Mouse (Mus musculus) midbrain, embryonic 13.5 days (tissue): Measurements from ENCODE around the gene Nt5c2. TPM values are rescaled to one million over a fixed set of nuclear protein-coding genes. Genes with fewer than 3 reads are reported as not detected.
A peak's percentile ranks its signal among the peaks of the same experiment; 100 is the strongest.

Experiments
- ATAC-seq: fragments of 200-750 bp; cut with Nextera tagmentation; 2 replicates; pipeline ENCODE4 v1.8.0; 2017; ENCODE audit warnings: mild to moderate bottlenecking, moderate TSS enrichment, moderate library complexity
- H3K27ac ChIP-seq: fragments of 300-500 bp; sonication (generic); 2 replicates; pipeline ENCODE4 v1.5.1; 2015; ENCODE audit warnings: inconsistent platforms, mild to moderate bottlenecking, moderate library complexity
- H3K27me3 ChIP-seq: fragments of 300-500 bp; sonication (generic); 2 replicates; pipeline ENCODE4 v1.6.1; 2015; ENCODE audit warnings: mild to moderate bottlenecking, inconsistent platforms
- H3K36me3 ChIP-seq: fragments of 300-500 bp; sonication (generic); 2 replicates; pipeline ENCODE4 v1.6.1; 2015; ENCODE audit warnings: mild to moderate bottlenecking, inconsistent platforms
- H3K4me1 ChIP-seq: fragments of 300-500 bp; sonication (generic); replicated peaks from 2 replicates; pipeline ENCODE4 v1.6.1; 2015; ENCODE audit warnings: inconsistent platforms
- H3K4me2 ChIP-seq: fragments of 300-500 bp; sonication (generic); replicated peaks from 2 replicates; pipeline ENCODE4 v1.6.1; 2015; ENCODE audit warnings: moderate library complexity, mild to moderate bottlenecking, inconsistent platforms
- H3K4me3 ChIP-seq: fragments of 300-500 bp; sonication (generic); replicated peaks from 2 replicates; pipeline ENCODE4 v1.5.1; 2015; ENCODE audit warnings: mild to moderate bottlenecking, inconsistent platforms
- H3K9ac ChIP-seq: fragments of 300-500 bp; sonication (generic); replicated peaks from 2 replicates; pipeline ENCODE4 v1.6.1; 2015; ENCODE audit warnings: mild to moderate bottlenecking, inconsistent platforms
- H3K9me3 ChIP-seq: fragments of 300-500 bp; sonication (generic); 2 replicates; pipeline ENCODE4 v1.6.1; 2016; ENCODE audit warnings: mild to moderate bottlenecking, inconsistent platforms
- WGBS: fragments of 180-500 bp; shearing (Covaris S2); methylation state at CpG from one replicate; pipeline ENCODE4 v1.1.7; 2015; 5-methylcytosine and 5-hydroxymethylcytosine counted together
- polyA plus RNA-seq: library from polyadenylated mRNA; unstranded; fragments of >200 nt; fragmentation: Nextera tagmentation; extraction: Ambion mirVana; gene quantifications from 2 replicates; pipeline ENCODE4 v1.2.1, GENCODE M21; 2015

Gene Nt5c2
- polyA plus RNA-seq, 1 experiment from 2014 or later, result 97.2 TPM

DNA sequence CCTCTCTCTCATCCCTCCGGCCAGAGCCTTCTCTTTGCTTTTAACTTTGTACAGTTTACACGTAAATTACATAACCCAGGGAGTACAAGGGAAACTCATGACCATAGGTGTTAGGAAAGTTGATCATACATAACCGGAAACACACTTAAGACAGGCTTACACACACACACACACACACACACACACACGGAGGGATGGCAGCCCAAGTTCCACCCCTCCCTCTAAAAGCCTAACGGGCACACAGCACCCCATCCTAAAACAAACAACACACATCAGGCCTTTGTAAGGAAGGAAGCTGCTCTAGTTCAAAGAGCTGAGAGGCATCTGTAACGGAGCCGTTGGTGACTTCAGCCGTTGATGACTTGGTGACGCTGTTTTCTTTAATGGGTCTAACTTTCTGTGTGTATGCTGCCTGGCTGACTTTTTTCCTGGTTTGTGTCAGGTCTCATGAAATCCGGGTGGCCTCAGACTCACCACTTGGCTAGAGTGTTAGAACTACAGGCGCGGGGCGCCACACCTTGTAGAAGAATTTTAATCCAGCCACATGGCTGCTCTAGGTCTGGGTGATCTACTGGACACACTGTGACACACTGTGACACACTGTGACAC is 44.7 kb downstream of the Nt5c2 start:
- 61% methylated on average over 13 of the region's 13 CpGs for WGBS
- no peak overlapping the region for H3K4me2 ChIP-seq
- peak; percentile 28; the same call in 1 of the 2 replicates for ATAC-seq
- no peaks in the 10 kb centered on the region for H3K27me3 ChIP-seq
- no peak overlapping the region for H3K4me3 ChIP-seq
- H3K36me3 ChIP-seq, result no peaks in the 10 kb centered on the region
- peaks cover 30% of the 10 kb centered on the region for H3K4me1 ChIP-seq
- H3K9ac ChIP-seq, result no peak overlapping the region
- no peaks in the 10 kb centered on the region for H3K9me3 ChIP-seq
- H3K27ac ChIP-seq, result peak overlapping the region; percentile 94

DNA sequence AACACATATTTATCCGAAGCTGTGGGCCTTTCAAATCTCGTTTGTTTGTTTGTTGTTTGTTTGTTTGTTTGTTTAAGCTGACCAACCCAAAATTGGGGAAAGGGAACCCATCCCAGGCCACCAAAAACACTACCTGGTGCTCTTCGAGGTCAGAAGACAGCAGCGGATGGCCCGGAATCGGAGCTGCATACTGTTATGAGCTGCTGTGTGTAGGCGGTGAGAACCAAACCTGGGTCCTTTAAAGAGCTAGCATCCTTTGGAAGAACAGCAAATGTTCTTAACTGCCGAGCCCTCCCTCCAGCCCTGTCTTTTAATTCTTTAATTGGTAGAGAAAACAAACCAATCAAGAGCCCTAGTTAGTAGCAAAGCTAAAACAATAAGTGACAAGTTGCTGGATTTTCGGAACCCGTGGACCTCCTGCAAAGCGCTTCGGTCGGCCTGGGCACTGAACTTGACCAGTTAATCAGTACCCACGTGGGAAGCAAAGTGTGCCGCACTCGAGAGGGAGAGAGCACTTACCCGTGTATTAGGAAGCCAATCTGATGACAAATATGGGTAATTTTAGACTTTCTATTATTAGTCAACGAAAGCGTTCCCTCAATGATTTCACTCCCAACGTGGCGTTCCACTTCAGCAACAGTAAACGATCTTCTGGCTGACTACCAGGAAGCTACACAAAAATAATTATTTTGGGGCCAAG is 45.5 kb downstream of the Nt5c2 start:
- no peak overlapping the region for H3K4me2 ChIP-seq
- no peak for ATAC-seq
- no peak overlapping the region for H3K4me3 ChIP-seq
- WGBS, result 84% methylated on average over 22 of the region's 22 CpGs
- no peak overlapping the region for H3K27ac ChIP-seq
- peaks cover 30% of the 10 kb centered on the region for H3K4me1 ChIP-seq
- no peaks in the 10 kb centered on the region for H3K36me3 ChIP-seq
- no peaks in the 10 kb centered on the region for H3K9me3 ChIP-seq
- no peaks in the 10 kb centered on the region for H3K27me3 ChIP-seq
- H3K9ac ChIP-seq, result no peak overlapping the region

DNA sequence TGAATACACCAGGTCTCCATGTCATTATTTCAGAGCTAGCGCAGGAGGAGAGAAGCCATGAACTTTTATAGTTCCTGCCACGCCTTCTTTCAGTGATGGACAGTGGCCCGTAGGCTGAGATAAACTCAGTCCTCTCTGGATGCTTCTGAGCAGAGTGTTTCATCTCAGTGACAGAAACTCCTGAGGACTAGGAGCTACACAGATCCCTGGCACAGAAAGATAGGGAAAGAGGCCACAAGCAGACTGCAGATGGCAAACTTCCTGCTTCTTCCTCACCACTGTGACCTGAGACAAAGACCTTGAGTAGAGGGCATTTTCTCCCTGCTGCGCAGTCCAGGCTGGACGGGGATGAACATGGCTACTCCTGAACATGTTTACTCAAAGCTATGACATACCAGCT is 46.1 kb downstream of the Nt5c2 start:
- H3K27me3 ChIP-seq, result no peaks in the 10 kb centered on the region
- H3K36me3 ChIP-seq, result no peaks in the 10 kb centered on the region
- ATAC-seq, result no peak
- WGBS, result 90% methylated on average over 5 of the region's 5 CpGs
- no peaks in the 10 kb centered on the region for H3K9me3 ChIP-seq
- H3K4me3 ChIP-seq, result no peak overlapping the region
- H3K27ac ChIP-seq, result no peak overlapping the region
- H3K9ac ChIP-seq, result no peak overlapping the region
- H3K4me2 ChIP-seq, result no peak overlapping the region
- H3K4me1 ChIP-seq, result peaks cover 30% of the 10 kb centered on the region

DNA sequence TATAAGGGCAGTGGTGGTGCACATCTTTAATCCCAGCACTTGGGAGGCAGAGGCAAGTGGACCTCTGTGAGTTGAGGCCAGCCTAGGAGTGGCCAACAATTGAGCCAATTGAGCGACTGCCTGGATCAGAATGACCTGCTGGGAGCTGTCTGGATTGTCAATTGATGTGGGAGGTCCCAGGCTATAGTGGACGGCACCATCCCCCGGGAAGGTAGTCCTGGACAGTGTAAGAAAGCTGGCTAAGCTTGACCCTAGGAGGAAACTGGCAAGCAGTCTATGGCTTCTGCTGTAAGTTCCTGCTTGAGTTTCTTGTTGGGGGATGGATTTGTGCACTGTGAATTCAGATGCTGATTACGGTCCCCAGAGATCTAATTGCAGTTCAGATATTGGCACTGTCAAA is 47.1 kb downstream of the Nt5c2 start:
- Histone ChIP-seq H3K4me1 (peaks cover 30% of the 10 kb centered on the region), H3K9ac (no peak overlapping the region), H3K27ac (no peak overlapping the region), H3K9me3 (no peaks in the 10 kb centered on the region), H3K27me3 (no peaks in the 10 kb centered on the region), H3K36me3 (no peaks in the 10 kb centered on the region), H3K4me3 (no peak overlapping the region), H3K4me2 (no peak overlapping the region)
- WGBS, result 42% methylated on average over 4 of the region's 4 CpGs
- no peak for ATAC-seq

DNA sequence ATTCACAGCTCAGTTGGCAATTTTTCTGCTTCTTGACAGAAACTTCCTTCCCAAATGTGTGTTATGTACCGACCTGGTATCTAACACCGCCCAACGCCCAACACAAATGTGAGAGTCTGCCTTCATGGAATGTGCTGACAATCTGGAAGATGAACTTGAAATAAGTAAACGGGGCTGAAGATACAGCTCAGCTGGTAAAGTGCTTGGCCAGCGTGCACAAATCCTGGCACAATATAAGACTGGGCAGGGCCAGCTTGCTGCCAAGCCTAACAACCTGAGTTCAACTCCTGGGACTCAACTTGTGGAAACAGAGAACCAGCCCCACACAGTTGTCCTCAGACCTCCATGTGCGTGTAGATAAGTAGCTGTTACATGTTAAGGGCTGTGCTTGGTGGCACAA is 48.6 kb downstream of the Nt5c2 start:
- no peak overlapping the region for H3K27ac ChIP-seq
- ATAC-seq, result no peak
- H3K4me2 ChIP-seq, result no peak overlapping the region
- H3K9me3 ChIP-seq, result no peaks in the 10 kb centered on the region
- no peaks in the 10 kb centered on the region for H3K36me3 ChIP-seq
- H3K4me3 ChIP-seq, result no peak overlapping the region
- H3K9ac ChIP-seq, result no peak overlapping the region
- H3K4me1 ChIP-seq, result peaks cover 22% of the 10 kb centered on the region
- no peaks in the 10 kb centered on the region for H3K27me3 ChIP-seq
- 92% methylated on average over 6 of the region's 6 CpGs for WGBS

DNA sequence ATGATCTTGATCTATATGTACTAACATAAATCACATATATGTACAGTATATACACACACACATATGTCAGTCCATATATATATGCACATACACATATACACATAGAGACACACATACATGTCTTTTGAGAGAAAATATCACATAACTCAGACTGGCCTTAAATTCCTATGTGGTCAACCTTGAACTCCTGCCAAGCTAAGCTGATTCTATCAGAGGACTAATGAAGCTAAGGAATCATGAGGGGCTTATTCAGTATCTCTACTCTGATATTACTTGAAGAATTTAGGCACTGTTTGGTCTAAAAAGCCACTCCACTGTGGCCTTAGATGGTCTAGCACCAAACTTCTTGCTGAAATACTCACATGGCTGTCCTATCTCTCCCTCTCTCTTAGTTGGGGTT is 49.5 kb downstream of the Nt5c2 start:
- Histone ChIP-seq H3K36me3 (no peaks in the 10 kb centered on the region), H3K4me1 (peaks cover 19% of the 10 kb centered on the region), H3K4me3 (no peak overlapping the region), H3K9ac (no peak overlapping the region), H3K4me2 (no peak overlapping the region), H3K27me3 (no peaks in the 10 kb centered on the region), H3K27ac (no peak overlapping the region), H3K9me3 (no peaks in the 10 kb centered on the region)
- no peak for ATAC-seq

DNA sequence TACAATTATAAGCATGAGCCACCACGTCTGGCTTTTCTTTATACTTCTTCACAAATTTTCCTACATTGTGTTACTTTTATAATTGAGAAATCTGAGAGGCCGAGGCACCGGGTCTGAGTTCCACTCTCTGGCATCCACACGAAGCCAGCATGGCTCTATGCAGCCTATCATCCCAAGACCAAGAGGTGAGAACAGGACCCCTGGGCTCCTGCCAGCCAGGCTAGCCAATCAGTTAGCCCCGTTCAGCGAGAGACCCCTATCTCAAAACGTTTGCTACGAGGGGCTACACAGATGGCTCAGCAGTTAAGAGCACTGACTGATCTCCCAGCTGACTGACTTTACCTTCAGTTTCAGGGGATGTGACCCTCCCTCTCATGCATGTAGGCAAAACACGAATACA is 50.6 kb downstream of the Nt5c2 start:
- peaks cover 26% of the 10 kb centered on the region for H3K4me1 ChIP-seq
- H3K27ac ChIP-seq, result no peak overlapping the region
- no peaks in the 10 kb centered on the region for H3K9me3 ChIP-seq
- no peak overlapping the region for H3K4me3 ChIP-seq
- no peaks in the 10 kb centered on the region for H3K27me3 ChIP-seq
- ATAC-seq, result no peak
- no peak overlapping the region for H3K9ac ChIP-seq
- H3K4me2 ChIP-seq, result no peak overlapping the region
- H3K36me3 ChIP-seq, result no peaks in the 10 kb centered on the region
- WGBS, result 71% methylated on average over 9 of the region's 9 CpGs

DNA sequence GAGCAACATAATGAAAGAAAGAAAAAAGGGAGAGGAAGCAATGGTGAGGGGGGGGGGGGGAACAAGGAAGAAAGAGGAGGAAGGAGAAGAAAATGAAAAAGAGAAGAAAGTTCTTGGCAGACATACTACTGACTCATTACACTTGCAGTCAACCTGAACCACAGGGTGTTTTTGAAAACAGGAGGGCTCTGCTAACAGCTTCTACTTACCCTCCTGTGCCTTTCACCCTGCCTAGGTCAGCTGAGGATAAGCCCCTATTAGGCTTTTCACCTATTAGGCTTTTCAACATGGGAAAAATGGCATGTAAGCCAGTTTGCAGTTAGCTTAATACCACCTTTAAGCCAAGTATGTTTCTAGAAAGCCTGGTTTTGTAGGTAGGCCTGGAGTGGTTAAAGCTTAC is 51.5 kb downstream of the Nt5c2 start:
- Histone ChIP-seq H3K27me3 (no peaks in the 10 kb centered on the region), H3K27ac (no peak overlapping the region), H3K4me3 (no peak overlapping the region), H3K9me3 (no peaks in the 10 kb centered on the region), H3K9ac (no peak overlapping the region), H3K4me1 (peaks cover 33% of the 10 kb centered on the region), H3K36me3 (no peaks in the 10 kb centered on the region), H3K4me2 (no peak overlapping the region)
- ATAC-seq, result no peak

DNA sequence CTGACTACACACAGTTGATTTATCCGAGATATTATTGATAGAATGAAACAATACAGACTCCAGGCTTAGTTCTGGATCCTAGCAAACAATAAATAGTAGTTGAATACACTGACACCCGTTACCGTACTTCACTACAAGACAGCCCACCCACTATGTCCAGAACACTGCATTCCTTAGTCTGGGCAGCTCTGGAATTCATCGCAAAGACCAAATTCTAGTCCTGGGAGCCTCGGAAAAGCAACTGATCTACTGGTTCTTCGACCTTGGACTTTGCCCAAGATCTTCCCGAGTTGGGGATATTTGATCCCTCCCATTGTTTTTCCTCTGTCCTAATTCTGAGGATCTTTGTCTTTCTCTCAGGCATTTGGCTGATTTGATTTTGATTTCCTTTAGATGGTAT is 52.1 kb downstream of the Nt5c2 start:
- Histone ChIP-seq H3K4me2 (peak overlapping the region; percentile 72), H3K9me3 (no peaks in the 10 kb centered on the region), H3K4me1 (peaks cover 30% of the 10 kb centered on the region), H3K27ac (peak overlapping the region; percentile 99; the same call in 1 of the 2 replicates), H3K4me3 (peak overlapping the region; percentile 78), H3K9ac (no peak overlapping the region), H3K27me3 (no peaks in the 10 kb centered on the region), H3K36me3 (no peaks in the 10 kb centered on the region)
- no peak for ATAC-seq
- 32% methylated on average over 7 of the region's 7 CpGs for WGBS

DNA sequence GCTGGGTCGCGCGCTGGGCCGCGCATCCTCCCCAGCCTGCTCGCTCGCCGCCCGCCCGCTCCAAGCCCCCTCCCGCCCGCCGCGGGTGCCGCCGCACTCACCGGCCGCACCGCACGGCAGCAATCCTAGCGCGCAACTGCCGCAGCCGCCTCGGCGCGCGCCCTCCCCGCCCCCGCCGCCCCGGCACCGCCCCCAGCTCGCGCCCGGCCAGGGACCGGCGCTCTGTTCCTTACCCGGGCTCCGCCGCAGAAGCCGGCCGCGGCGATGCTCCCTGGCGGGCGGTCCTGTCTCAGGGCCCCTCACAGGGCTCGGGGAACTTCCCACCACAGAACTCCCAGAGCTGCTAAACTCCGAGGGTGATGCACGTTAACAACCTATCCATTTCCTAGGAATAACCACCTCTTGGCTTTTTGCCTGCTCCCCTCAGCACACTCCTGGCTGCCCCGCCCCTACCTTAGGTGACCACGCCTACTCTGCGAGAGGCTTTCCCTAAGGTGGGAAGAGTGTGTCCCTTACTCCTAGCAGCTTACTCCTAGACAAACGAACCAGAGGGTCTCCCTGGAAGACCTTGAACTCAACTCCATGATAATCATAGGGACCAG is 52.7 kb downstream of the Nt5c2 start:
- peak overlapping the region; percentile 99 for H3K27ac ChIP-seq
- no peaks in the 10 kb centered on the region for H3K9me3 ChIP-seq
- H3K36me3 ChIP-seq, result no peaks in the 10 kb centered on the region
- peak overlapping the region; percentile 93 for H3K9ac ChIP-seq
- H3K4me2 ChIP-seq, result peak overlapping the region; percentile 72
- ATAC-seq, result peak; percentile 96
- H3K4me3 ChIP-seq, result peak overlapping the region; percentile 78
- 0% methylated on average over 30 of the region's 54 CpGs for WGBS
- H3K27me3 ChIP-seq, result no peaks in the 10 kb centered on the region
- peaks cover 28% of the 10 kb centered on the region for H3K4me1 ChIP-seq

DNA sequence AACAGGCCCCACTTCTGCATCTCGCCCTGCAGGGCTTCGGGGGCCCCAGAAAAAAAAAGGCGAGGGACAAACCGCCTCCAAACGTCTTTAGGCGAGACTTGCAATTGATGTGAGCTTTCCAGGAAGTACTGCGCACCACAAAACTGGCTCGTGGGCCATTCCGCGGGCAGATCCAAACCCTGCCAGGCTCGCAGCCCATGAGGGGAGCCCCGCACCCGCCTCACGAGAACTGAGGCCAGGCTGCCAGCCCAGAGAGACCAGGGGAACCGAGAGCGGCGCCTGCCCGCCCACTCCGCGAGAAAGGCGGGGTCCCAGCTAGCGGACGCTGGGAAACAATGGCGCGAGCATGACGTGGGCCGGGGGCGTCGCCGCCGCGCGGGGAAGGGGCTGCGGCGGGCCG is 53.3 kb downstream of the Nt5c2 start:
- Histone ChIP-seq H3K36me3 (no peaks in the 10 kb centered on the region), H3K9me3 (no peaks in the 10 kb centered on the region), H3K27me3 (no peaks in the 10 kb centered on the region), H3K9ac (peak overlapping the region; percentile 93), H3K4me1 (peaks cover 28% of the 10 kb centered on the region), H3K27ac (peak overlapping the region; percentile 99), H3K4me3 (peak overlapping the region; percentile 78), H3K4me2 (peak overlapping the region; percentile 72)
- under 1% methylated on average over 36 of the region's 36 CpGs for WGBS
- ATAC-seq, result peak; percentile 95

DNA sequence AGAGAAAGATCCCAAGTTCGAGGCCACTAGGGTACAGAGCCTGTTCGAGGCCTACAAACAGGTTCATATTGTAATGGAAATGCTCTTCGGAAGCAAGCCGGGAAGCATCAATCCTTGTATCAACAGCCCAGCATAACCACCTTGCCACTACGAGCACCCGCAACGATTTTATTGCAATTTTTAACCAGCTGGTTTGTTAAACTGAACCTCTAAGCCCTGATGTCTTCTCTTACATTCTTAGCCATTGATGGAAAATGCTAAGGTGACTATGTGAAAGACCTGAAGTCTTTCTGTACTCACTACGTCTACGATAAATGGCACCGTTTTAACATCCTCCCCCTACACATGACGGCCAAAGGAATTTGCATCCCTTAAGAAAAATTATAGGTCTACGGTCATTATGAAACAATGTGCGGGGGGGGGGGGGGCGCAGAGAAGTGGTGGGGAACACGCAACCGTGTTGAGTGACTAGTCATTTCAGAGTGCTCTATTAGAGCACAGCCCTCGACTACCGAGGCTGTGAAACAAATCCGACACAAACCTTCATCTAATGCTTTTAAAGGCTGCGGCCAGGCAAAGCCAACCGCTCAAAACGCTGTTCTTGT is 53.8 kb downstream of the Nt5c2 start:
- H3K9me3 ChIP-seq, result no peaks in the 10 kb centered on the region
- H3K9ac ChIP-seq, result peak overlapping the region; percentile 93
- peak overlapping the region; percentile 72 for H3K4me2 ChIP-seq
- H3K36me3 ChIP-seq, result no peaks in the 10 kb centered on the region
- peaks cover 28% of the 10 kb centered on the region for H3K4me1 ChIP-seq
- H3K27me3 ChIP-seq, result no peaks in the 10 kb centered on the region
- peak overlapping the region; percentile 78 for H3K4me3 ChIP-seq
- ATAC-seq, result no peak
- H3K27ac ChIP-seq, result peak overlapping the region; percentile 99
- WGBS, result 4% methylated on average over 22 of the region's 22 CpGs
